Mouse (Mus musculus) small intestine, adult 2 months (tissue): ENCODE data around the gene Ubfd1. TPM values are rescaled to one million over a fixed set of nuclear protein-coding genes. Genes with fewer than 3 reads are reported as not detected.

Source experiments
- H3K27ac ChIP-seq: fragments of 200-500 bp; 2 replicates; pipeline ENCODE4 v1.5.1; 2012; ENCODE audit warnings: low read depth, low read length, control low read depth, inconsistent platforms; ENCODE audit not compliant: insufficient read depth
- H3K27me3 ChIP-seq: fragments of 200-500 bp; 2 replicates; pipeline ENCODE4 v1.6.1; 2012; ENCODE audit warnings: mild to moderate bottlenecking, moderate library complexity, low read length, inconsistent platforms; ENCODE audit not compliant: control insufficient read depth, insufficient read depth
- H3K36me3 ChIP-seq: fragments of 200-500 bp; 2 replicates; pipeline ENCODE4 v1.6.1; 2012; ENCODE audit warnings: mild to moderate bottlenecking, low read length, control low read depth, inconsistent platforms; ENCODE audit not compliant: control insufficient read depth, insufficient read depth
- H3K4me1 ChIP-seq: fragments of 200-500 bp; 2 replicates; pipeline ENCODE4 v1.6.1; 2012; ENCODE audit warnings: low read length, inconsistent platforms, mixed read lengths; ENCODE audit not compliant: control insufficient read depth, insufficient read depth, insufficient read length
- H3K4me3 ChIP-seq: fragments of 200-500 bp; 2 replicates; pipeline ENCODE4 v1.5.1; 2012; ENCODE audit warnings: low read depth, mild to moderate bottlenecking, control low read depth, inconsistent platforms, low read length, moderate library complexity
- CTCF ChIP-seq: fragments of 200-500 bp; IDR thresholded peaks from 2 replicates; pipeline ENCODE4 v1.5.1; 2012; ENCODE audit warnings: low read depth, mild to moderate bottlenecking, control low read depth, inconsistent platforms, low read length, moderate library complexity, mixed read lengths; ENCODE audit not compliant: insufficient replicate concordance, insufficient read length; ENCODE audit errors: extremely low read depth
- POLR2A ChIP-seq: fragments of 200-500 bp; IDR thresholded peaks from 2 replicates; pipeline ENCODE4 v1.6.1; 2012; ENCODE audit warnings: low read depth, mild to moderate bottlenecking, control low read depth, inconsistent platforms, low read length, moderate library complexity
- WGBS: fragments of 180-500 bp; shearing (Covaris S2); methylation state at CpG from one replicate; pipeline ENCODE4 v1.1.7; 2018; 5-methylcytosine and 5-hydroxymethylcytosine counted together
- polyA plus RNA-seq: library from polyadenylated mRNA; depleted of rRNA; stranded (reverse); fragments of >200 nt; gene quantifications from 2 replicates; pipeline ENCODE4 v1.2.3, GENCODE M21; 2012; rRNA removed

The Ubfd1 gene
- 15.9 and 19.3 TPM in 2 replicates for polyA plus RNA-seq

DNA sequence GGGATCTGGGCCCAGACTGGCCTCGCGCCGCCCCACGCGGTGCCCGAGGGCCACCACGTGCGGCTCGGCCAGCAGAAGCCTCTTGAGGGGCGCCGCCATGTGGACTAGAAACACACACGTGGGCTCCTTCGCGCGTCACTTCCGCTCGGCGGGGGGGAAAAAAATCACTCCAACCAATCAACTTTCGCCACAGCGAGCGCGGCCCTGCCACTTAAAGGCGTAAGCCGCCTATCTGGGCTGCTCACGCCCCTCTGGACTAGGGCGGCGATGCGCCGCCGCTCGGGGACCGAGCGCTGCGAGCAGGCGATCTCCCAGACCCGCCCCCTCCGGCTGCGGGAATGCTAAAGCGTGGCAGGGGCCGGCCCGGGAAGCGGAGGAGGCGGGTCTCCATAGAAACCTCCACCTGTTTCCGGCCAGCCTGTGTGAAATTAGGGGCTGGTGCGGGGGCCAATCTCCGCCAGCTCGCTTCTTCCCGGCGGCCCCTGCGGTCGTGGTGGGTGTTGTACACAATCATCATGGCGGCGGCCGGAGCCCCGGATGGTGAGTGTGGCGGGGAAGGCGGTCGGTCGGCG is at the start of gene Ubfd1, which contains the start of gene Ears2:
Gene Ubfd1 (plus strand): TSS at position 231 of the 572 bp plus-strand sequence.
Gene Ears2 (minus strand): TSS at position 319 of the 572 bp plus-strand sequence.
- Histone ChIP-seq H3K36me3 (peaks cover 15% of the 10 kb centered on the region), H3K27me3 (no peaks in the 10 kb centered on the region), H3K4me1 (peaks cover 10% of the 10 kb centered on the region; the same call in 1 of the 2 replicates), H3K4me3 (peak within 1 kb of the TSS; percentile 97), H3K27ac (peak within 1 kb of the TSS; percentile 77)
- WGBS = under 1% methylated on average over 60 of the region's 60 CpGs
- TF ChIP-seq POLR2A = peak; percentile 44; the same call in 1 of the 2 replicates
- no peak for TF ChIP-seq CTCF

DNA sequence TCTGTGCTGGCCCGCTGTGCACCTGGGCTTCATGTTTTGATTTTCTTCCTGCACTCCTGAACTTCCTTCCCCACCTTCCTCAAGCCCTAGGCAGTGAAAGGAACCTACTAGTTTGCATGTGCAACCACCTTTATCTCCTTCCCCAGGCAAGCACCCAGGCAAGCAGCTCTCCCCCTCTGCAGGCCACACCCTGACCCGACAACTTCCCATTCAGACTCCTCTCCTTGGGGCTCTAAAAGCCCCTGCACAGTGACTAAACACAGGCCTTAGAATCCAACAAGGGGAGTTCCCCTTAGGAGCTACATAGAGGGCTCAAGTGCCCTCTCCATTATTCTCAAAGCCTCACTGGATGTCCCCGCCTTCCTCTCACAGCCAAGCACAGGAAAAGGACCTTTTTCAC is 48.7 kb upstream of the Ubfd1 start:
- Histone ChIP-seq H3K36me3 (no peaks in the 10 kb centered on the region), H3K4me3 (no peak overlapping the region), H3K27ac (no peak overlapping the region), H3K4me1 (no peaks in the 10 kb centered on the region; the same call in 1 of the 2 replicates), H3K27me3 (no peaks in the 10 kb centered on the region)
- no peak for TF ChIP-seq POLR2A
- no peak for TF ChIP-seq CTCF
- 43% methylated on average over 3 of the region's 3 CpGs for WGBS

DNA sequence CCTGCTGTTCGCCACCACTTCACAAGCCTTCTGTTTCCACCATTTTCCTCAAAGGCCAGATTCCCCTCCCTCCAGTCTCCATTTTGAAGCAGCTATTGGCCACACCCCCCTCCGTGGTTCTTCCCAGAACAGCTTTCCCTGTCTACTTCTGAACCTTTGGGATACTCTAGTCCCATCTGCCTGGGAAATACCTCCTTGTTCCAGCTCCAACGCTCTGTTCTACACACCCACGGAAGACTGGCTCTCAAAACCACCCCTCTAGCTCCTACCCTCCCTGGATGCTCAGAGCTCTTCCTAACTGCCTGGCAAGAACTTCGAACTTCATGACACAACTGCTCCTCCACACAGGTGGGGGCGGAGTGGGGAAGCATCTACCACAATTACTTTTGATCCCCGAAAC is 48.0 kb upstream of the Ubfd1 start:
- Histone ChIP-seq H3K27me3 (no peaks in the 10 kb centered on the region), H3K4me3 (no peak overlapping the region), H3K27ac (no peak overlapping the region), H3K36me3 (no peaks in the 10 kb centered on the region), H3K4me1 (no peaks in the 10 kb centered on the region; the same call in 1 of the 2 replicates)
- WGBS = 87% methylated on average over 7 of the region's 7 CpGs
- TF ChIP-seq CTCF (no peak), POLR2A (no peak)

DNA sequence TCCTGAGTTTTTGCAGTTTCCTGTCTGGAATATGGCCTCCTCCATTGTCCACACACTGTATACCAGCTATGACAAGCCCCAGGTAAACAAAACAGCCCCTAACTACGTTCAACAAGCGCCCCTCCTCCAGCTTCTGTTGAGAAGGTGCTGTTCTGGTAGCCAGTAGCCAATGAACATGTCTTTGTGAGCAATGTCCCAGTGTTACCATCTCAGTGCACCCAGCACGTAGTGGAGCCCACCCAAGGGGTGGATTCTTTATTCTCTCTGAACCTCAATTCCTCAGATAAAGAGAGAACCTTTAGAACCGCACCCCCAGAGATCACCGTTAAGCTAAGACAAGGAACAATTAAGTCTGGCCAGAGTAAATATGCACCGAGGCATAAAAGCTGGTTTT is 46.7 kb upstream of the Ubfd1 start:
- Histone ChIP-seq H3K27ac (no peak overlapping the region), H3K27me3 (no peaks in the 10 kb centered on the region), H3K36me3 (no peaks in the 10 kb centered on the region), H3K4me1 (no peaks in the 10 kb centered on the region; the same call in 1 of the 2 replicates), H3K4me3 (peak overlapping the region; percentile 97)
- WGBS = 12% methylated on average over 6 of the region's 6 CpGs
- TF ChIP-seq CTCF (no peak), POLR2A (no peak)

DNA sequence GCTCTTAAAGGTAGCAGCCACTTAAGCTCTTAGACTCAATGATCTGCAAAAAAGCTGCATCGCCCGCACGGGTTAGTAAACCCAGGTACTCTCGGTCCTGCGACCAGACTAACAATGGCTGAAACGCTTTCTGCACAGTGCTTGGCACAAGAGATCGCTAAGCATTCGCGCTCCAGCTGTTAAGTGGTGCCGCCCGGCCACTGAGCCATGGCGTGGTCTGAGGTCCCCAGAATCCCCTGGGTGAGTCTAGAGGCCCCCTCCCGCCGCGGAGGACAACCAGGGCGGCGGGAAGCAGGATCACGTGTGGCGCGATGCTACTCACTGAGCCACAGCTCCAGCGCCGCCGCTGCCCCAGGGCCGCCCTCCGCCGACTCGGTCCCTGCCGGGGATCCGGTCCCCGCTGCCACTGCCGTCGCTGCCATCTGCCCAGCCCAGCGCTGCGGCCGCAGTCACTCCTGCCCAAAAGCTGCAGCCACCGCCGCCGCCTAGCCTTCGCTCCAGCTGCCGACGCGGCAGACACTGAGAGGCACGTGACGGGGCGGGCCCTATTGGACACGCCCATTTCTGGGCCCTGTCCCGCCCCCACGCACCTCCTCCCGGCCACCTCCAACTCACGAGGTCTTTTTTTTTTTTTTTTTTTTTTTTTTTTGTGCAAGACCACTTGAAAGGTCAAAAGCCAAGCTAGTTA is 46.2 kb upstream of the Ubfd1 start, which contains the start of gene Gga2:
Gene Gga2 (minus strand): TSS at position 556 of the 688 bp plus-strand sequence.
- WGBS = under 1% methylated on average over 50 of the region's 50 CpGs
- H3K27ac ChIP-seq = peak within 1 kb of the TSS; percentile 35; the same call in 1 of the 2 replicates

DNA sequence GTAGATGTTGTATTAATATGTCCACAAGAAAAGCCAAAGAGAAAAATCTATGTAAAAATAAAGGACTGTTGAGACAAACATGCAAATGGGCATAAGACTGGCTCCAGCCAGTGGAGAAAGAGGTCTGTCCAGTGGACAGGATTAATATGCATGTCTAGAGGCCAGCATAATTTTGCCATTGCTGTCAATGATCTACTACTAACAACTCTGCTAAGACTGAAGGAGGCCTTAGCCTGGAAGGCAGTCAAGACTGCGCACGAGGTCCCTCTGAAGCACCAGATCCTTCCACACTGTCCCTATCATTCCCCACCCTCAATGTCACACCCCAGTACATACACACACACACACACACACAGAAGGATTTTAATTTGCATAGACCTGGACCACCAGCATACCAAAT is 44.8 kb upstream of the Ubfd1 start:
- no peak overlapping the region for H3K27ac ChIP-seq
- WGBS = 96% methylated on average over 2 of the region's 2 CpGs
- H3K4me1 ChIP-seq = no peaks in the 10 kb centered on the region; the same call in 1 of the 2 replicates
- TF ChIP-seq POLR2A = no peak
- no peak for TF ChIP-seq CTCF
- no peaks in the 10 kb centered on the region for H3K36me3 ChIP-seq
- H3K4me3 ChIP-seq = no peak overlapping the region
- H3K27me3 ChIP-seq = no peaks in the 10 kb centered on the region

More for the DNA sequence above, 46.2 kb upstream of the Ubfd1 start, which contains the start of gene Gga2:
- 0 out of 2 replicates have a peak, but pooled peaks have one; percentile 16 for TF ChIP-seq POLR2A
- no peak for TF ChIP-seq CTCF
- H3K36me3 ChIP-seq = no peaks in the 10 kb centered on the region
- peak within 1 kb of the TSS; percentile 97 for H3K4me3 ChIP-seq
- H3K27me3 ChIP-seq = no peaks in the 10 kb centered on the region
- H3K4me1 ChIP-seq = no peaks in the 10 kb centered on the region; the same call in 1 of the 2 replicates

DNA sequence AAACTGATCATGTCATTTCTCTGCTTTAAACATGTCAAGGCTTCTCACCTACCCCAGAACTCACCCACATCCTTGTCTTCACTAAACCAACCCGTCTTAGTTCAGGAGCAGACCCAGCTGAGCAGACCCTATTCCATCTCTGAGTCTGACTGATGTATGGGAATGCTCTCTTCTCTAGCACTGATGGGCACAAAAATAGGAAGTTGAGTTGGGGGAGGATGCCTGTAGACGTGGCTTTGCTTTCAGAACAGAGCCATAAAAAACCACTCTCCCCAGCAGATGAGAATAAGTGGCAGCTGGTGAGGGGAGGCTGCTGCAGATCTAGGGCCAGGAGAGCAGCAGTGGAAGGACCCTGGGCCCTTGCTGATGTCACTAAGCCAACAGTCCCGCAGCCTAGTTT is 33.6 kb upstream of the Ubfd1 start:
- Histone ChIP-seq H3K36me3 (peaks cover 8% of the 10 kb centered on the region; the same call in 1 of the 2 replicates), H3K27ac (no peak overlapping the region), H3K4me3 (no peak overlapping the region), H3K27me3 (no peaks in the 10 kb centered on the region), H3K4me1 (no peaks in the 10 kb centered on the region)
- TF ChIP-seq CTCF = no peak
- TF ChIP-seq POLR2A = no peak
- 62% methylated on average over 3 of the region's 3 CpGs for WGBS

DNA sequence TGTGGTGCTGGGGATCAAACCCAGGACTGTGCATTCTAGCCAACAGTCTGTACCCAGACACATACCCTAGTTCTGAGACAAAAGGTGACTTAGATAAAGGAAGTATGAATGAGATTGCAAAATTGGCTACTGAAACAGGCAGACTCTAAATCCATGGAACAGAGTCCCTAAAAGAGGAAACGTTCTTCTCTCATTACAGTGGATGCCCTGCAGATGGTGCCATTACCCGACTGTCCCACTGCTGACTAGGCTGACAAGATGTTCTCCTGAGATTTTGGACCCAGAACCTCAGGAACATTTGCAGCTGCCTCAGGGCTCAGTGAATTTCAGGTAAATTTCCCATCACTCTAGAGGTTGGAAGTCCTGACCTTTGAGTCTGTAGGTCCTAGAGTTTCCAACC is 32.6 kb upstream of the Ubfd1 start:
- H3K27ac ChIP-seq = no peak overlapping the region
- no peaks in the 10 kb centered on the region for H3K27me3 ChIP-seq
- 13% methylated on average over 2 of the region's 2 CpGs for WGBS
- H3K36me3 ChIP-seq = peaks cover 10% of the 10 kb centered on the region; the same call in 1 of the 2 replicates
- no peaks in the 10 kb centered on the region for H3K4me1 ChIP-seq
- H3K4me3 ChIP-seq = no peak overlapping the region
- no peak for TF ChIP-seq POLR2A
- peak; percentile 40; the same call in 1 of the 2 replicates for TF ChIP-seq CTCF
